Mouse (Mus musculus): ENCODE measurements around the gene Stim1.
A peak's percentile ranks its signal among the peaks of the same experiment; 100 is the strongest.
"Not testable (repeated sequence)": the region's sequence is repeated elsewhere in the genome, so short reads cannot be mapped to it uniquely, and the experiment has no call there.

Gene Stim1

DNA sequence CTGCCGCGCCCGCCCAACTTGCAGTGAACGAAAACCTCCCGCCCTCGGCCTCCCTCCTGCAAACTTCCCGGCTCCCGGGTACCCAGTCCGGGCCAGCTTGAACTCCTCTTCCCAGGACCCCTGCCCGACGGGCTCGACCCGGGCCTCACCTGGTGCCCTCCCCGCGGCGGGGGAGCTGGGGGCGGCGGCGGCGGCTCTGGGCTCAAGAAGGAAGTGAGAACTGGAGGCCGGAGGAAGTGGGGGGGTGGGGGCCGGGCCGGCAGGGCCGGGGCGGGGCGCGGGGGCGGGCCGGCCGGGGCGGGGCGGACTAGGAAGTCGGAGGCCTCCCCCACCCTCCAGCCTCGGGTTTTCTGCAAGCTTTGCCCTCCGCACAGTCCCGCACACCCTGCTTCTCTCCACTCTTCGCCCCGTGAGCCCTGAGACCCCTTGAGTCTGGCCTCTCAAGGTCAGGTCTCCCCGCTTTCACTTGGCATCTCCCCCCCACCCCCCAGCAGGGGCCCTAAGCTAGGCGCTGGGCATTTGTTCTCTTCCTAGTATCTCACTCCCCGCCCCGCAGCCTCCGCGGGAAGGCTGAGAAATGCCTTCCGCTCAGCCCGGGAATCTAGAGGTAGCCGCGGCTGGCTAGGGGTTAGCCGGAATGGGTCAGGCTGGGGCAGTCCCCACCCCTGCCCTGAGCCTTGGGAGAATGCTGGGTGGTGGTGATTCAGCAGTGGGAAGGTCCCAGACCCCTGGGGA is 17.5 kb upstream of the Stim1 start:
- peak; percentile 47 for DNase-seq

GRCm38 (mm10) chr7:102250631-102251214 is 16.9 kb upstream of the Stim1 start:
- peak; percentile 89 for DNase-seq

DNA sequence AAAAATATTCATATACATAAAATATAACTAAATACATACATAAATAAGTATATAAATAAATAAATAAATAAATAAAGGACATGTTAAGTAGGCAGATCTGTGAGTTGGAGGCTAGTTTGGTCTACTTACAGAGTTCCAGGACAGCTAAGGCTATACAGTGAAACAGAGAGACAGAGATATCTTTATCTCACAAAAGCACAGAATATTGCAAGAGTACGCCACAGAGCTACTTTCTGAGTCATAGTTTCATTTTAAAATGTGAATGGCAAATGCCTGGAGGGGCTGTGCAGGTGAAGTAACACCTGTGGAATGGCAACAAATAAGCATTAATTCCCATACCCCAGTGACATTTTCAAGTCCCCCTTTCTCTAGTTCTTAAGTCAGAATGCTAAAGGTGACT is 14.0 kb upstream of the Stim1 start:
- DNase-seq, result no peak

DNA sequence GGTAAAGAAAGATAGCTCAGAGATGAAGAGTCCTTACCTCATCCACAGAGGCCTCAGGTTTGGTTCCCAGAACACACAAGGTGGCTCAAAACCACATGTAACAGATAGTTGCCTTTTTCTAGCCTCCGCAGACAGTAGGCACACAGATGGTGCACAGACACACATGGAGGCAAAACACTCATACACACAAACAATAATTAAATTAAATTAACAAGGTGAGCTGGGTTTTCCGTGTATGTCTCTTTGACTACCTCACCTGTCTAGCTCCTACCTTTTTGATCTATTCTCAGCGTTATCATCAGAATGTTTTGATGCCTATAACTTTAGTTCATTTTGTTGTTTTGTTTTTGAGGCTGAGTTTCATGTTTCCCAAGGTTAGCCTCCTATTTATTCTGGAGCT is 11.7 kb upstream of the Stim1 start, which contains the start of gene Rhog:
Rhog (minus strand) TSS at position 101 of the 400 bp plus-strand sequence.
- no peak for DNase-seq

- no peak for DNase-seq
These were observed 11.0 kb upstream of the Stim1 start for GRCm38 (mm10) chr7:102256636-102257035.

DNA sequence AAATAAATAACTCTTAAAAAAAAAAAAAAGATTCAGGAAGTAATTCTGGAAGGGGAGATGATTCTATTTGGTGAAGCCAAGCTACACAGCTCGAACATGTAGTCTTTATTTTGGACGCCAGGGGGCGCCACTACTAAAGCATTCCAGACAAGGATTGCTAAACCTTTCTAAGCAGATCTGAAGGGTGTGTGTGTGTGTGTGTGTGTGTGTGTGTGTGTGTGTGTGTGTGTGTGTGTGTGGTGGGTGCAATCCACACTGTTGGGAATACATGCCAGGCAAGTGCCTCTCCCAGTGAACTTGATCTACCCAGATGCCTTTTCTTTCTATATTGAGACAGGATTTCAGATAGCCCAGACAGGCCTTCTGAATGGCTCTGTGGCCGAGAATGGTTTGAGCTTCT is 9.4 kb upstream of the Stim1 start:
- peak; percentile 66 for DNase-seq

DNA sequence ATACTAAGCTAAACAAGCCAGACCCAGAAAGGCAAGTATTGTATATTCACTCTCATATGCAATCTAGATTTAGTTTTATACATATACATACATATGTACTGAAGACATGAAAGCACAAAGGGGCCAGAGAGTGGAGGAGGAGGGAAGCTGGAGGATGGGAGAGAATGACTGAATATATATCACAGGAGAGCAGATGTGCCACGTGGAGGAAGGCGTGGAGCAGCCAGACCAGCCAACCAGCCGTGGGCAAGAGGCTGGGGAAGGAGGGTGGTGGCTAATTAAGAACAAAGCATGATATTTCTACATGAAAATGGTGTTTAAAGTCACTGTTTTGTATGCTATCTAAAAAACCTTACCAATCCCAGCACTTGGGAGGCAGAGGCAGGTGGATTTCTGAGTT is 8.9 kb upstream of the Stim1 start:
- DNase-seq, result no peak

DNA sequence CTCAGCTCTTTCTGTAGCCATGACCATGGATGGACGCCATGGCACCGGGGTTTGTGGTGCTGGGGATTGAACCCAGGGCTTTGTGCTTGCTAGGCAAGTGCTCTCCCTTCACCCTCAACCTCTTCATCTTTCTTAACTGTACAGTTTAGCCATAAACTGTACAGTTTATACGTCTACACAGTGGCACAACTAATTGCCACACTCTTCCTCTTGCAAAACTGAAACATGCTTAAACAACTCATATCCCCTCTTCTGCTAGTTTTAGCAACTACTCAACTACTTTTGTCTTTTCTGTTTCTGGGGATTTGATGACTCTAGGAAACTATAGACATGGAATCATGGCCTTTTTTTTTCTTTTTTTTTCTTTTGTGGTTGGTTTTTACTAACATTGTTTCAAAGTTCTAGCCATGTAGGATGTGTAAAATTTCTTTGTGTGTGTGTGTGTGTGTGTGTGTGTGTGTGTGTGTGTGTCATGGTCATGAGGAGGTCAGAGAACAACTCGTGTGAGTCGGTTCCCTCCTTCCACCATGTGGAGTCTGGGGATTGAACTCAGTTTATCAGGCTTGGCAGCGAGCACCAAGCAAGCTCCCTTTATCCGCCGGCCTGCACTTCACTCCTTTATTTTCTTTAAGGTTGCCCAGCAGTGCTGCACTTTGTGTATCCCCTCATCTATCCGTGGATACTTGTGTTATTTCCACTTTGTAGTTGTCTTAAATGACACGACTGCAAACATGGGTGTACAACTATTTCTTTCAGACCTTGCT is 7.7 kb upstream of the Stim1 start:
- DNase-seq, result no peak

DNA sequence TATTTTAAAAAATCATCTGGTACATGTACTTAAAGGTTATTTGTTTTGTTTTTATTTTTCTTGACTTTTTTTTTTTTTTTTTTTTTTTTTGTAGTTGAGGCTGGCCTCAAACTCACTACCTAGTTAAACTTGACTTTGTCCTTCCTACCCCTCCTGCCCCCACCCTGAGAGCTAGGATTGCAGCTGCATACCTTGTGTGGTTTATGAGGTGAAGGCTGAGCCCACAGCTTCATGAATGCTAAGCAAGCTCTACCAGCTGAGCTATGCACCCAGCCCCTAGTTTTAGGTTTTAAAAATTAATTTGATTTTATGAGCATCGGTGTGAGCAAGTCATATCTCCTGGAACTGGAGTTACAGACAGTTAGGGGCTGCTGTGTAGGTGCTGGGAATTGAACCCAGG is 7.1 kb upstream of the Stim1 start:
- no peak for DNase-seq

DNA sequence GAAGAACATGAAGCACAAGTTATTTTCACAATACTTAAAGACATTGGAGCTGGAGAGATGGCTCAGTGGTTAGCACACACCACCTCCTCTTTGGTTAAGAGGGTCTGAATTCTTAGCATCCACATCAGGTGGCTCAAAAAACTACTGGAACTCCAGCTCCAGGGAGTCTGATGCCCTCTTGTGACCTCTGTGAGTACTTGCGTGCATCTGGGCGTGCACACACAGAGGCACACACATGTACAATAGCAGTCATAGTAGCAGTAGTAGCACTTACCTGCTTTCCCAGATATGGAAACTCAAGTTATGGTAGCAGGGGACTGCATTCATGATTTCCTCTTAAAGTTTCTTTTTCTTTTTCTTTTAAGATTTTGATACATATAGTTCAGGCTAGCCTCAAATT is 4.6 kb upstream of the Stim1 start:
- no peak for DNase-seq

DNA sequence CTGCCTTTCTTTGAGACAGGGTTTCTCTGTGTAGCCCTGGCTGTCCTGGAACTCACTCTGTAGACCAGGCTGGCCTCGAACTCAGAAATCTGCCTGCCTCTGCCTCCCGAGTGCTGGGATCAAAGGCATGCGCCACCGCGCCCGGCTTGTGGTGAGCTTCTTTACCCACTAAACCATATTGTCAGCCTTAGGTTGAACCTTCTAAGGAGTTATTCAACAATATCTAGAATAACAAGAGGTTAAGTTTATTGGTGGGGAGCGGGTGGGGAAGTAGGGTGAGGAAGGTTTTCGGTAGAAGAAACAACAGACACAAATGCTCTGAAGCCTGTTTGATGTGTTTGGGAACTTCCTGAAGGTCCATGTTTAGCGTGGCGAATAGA is 1.6 kb upstream of the Stim1 start:
- DNase-seq, result not testable (repeated sequence)

DNA sequence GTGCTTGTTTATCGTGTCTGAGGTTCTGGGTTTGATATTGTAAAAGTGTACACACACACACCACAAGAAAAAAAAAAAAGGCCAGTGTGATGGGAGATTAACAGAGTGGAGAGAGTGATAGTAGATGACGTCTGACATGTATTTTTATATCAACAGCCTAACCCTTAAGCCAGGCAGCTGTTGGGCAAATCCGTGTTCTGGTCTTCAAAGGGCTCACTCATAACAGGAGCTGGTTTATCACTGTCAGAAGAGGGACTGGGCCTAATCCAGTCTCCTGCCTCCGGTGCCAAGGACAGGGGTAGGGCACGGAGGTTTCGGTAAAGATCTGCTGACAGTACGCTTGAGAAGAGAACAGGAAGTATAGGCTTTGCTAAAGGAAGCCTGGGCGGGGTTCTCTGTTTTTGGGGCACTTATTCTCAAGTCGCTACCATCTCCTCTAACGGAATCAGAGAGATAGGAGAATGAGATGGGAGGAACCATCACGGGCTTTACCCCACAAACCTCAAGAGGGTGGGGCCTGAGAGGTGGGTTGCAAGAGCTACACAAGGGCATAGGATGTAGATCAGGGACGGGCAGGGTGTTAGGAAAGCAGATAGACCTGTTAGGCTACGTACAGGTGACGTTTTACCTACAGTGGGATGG is 1.1 kb upstream of the Stim1 start:
- no peak for DNase-seq

- peak; percentile 95 for DNase-seq
These were observed 460 bp upstream of the Stim1 start for GRCm38 (mm10) chr7:102267113-102267579.

DNA sequence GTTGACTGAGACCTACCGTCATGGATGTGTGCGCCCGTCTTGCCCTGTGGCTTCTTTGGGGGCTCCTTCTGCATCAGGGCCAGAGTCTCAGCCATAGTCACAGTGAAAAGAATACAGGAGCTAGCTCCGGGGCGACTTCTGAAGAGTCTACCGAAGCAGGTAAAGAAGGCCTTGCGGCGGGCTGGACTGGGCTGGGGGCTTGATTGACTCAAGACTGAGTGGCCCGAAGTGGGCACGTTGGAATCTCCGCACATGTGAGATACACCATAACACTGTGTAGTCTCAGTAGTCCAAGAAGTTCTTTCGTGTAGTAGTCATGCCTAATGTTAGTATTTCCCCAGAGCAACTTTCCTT is 766 bp downstream of the Stim1 start:
- DNase-seq, result no peak

GRCm38 (mm10) chr7:102272422-102272948 is 4.9 kb downstream of the Stim1 start:
- DNase-seq, result no peak

DNA sequence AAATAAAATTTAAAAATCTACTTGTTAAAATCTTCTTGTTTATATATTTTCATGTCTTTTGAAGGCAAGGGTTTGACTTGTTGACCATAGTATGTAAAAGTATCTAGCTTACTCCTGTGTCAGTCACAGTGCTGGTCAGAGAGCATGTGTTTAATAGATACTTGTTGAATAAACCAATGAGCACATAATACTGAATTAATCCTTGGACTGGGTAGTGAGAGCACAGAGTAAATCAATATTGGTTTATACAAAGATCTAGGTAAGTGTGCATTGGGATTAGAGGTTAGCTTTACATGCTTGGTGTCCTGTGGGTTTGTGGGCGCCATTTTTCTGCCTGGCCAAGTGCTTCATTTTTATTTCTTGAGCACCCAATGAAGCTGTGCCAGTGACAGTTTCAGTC is 13.8 kb downstream of the Stim1 start:
- no peak for DNase-seq

- no peak for DNase-seq
These were observed 14.7 kb downstream of the Stim1 start for GRCm38 (mm10) chr7:102282261-102282660.

GRCm38 (mm10) chr7:102289466-102289865 is 21.9 kb downstream of the Stim1 start:
- no peak for DNase-seq

DNA sequence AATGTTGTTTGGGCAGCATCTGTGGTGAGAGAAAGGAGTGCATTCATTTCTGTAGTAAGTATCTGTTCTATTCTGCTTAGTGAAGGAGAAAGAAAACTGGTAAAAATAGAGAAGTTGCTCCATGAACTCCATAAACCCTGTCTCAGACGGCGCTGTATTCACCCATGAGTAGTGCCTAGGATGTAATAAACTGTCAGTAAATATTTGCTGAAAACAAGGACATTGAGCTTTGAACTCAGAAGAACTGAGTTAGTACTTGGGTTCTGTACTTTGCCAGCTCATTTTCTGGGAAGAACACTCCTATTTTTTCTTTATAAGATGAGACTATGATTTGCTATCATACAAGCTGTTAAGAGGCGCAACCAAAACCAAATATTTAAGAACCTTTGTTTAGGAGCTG is 24.6 kb downstream of the Stim1 start:
- DNase-seq, result no peak

DNA sequence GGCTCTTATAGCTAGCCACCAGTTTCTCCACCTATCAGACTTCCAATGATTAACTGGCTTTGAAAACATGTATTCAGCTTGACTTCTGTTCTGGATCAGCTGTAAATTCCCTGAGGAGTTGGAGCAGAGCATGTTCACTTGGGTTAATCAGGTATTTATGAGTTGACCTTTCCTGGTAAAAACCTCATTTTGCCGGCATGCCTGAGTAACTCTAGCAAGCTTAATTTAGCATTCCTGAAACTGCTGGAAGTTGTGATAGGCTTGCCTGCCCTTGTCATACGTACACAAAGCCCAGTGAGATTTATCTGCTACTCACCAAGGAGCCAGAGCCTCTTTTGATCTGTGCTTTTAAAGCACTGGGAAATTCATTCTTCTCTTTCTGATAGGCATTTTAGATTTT is 25.6 kb downstream of the Stim1 start:
- DNase-seq, result no peak

DNA sequence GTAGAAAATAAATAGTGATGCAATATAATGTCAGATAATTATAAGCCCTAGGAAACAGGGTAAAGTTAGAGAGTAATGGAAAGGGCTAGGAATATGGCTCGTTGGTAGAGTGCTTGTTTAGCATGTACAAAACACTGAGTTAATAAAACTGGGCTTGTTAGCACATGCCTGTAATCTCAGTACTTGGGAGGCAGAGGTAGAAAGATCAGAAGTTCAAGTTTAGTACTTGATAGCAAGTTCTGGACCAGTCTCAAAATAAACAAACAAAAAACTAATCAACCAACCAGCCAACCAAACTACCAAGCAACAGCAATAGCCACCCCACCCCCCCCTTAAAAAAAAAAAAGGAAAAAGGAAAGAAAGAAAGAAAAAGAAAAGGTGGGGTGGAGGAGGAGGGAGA is 33.2 kb downstream of the Stim1 start:
- DNase-seq, result no peak

DNA sequence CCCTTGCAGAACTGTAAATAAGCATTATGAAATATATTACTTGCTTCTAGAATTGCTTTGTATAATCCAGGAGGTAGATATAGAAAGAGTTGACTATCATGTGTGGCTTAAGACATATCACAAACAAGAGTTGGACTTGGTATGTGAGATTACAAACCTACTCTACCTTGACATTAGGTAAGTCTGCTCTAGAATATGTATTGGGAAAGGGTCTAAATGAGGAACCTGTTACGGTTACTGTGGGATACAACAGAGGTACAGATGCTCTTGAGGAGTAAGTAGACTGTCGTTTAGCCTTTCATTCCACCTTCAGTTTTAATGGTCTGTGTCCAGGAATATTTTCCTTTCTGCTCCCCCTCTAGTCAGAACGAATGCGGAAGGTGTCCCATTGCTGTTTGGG is 34.9 kb downstream of the Stim1 start:
- no peak for DNase-seq

DNA sequence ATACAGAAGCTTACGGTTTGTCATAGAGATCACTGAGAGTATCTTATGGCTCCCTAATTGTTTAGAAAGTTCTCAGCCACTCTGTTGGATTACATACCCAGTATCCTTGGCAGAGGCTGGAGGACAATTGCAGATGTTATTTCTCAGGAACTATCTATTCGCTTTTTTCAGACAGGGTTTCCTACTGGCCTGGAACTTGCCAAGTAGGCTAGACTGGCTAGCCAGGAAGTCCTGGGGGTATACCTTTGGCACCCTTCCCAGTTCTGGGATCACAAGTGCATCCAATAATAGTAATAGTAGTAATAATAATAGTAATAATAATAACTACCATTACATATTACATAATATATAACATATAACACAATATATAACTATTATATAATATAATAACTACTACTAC is 38.0 kb downstream of the Stim1 start:
- DNase-seq, result no peak

Data from right cerebral cortex, adult 18-20 months (tissue).